Mouse (Mus musculus) spleen, adult 2 months (tissue): ENCODE results near the gene Pfkfb3. TPM values are rescaled to one million over a fixed set of nuclear protein-coding genes. Genes with fewer than 3 reads are reported as not detected.
"Not testable (repeated sequence)": the region's sequence is repeated elsewhere in the genome, so short reads cannot be mapped to it uniquely, and the experiment has no call there.

Experiments used
- DNase-seq, 2 experiments: peaks; one replicate each; pipeline versions ENCODE4 v3.0.0 to v3.0.0-alpha.2; 2012 to 2021; ENCODE audit warnings: low spot score in 2 of 2, low read depth in 1 of 2
- H3K27ac ChIP-seq: fragments of 200-500 bp; 2 replicates; pipeline ENCODE4 v1.5.1; 2012; ENCODE audit warnings: low read length, inconsistent platforms; ENCODE audit not compliant: insufficient read depth
- H3K27me3 ChIP-seq: fragments of 200-500 bp; 2 replicates; pipeline ENCODE4 v1.6.1; 2012; ENCODE audit warnings: mild to moderate bottlenecking, moderate library complexity, low read length, inconsistent platforms; ENCODE audit not compliant: control insufficient read depth, insufficient read depth
- H3K36me3 ChIP-seq: fragments of 200-500 bp; 2 replicates; pipeline ENCODE4 v1.6.1; 2012; ENCODE audit warnings: mild to moderate bottlenecking, low read length, inconsistent platforms; ENCODE audit not compliant: control insufficient read depth, insufficient read depth
- H3K4me1 ChIP-seq: fragments of 200-500 bp; 2 replicates; pipeline ENCODE4 v1.6.1; 2011; ENCODE audit warnings: inconsistent platforms; ENCODE audit not compliant: control insufficient read depth, insufficient read depth, insufficient read length
- H3K4me3 ChIP-seq: fragments of 200-500 bp; 2 replicates; pipeline ENCODE4 v1.5.1; 2011; ENCODE audit warnings: mild to moderate bottlenecking, inconsistent platforms; ENCODE audit not compliant: insufficient read depth, insufficient read length; ENCODE audit errors: extremely low read depth
- CTCF ChIP-seq: fragments of 200-500 bp; IDR thresholded peaks from 2 replicates; pipeline ENCODE4 v1.5.1; 2011; ENCODE audit warnings: mild to moderate bottlenecking, inconsistent platforms; ENCODE audit not compliant: insufficient read depth, insufficient read length, insufficient replicate concordance; ENCODE audit errors: extremely low read depth
- POLR2A ChIP-seq: fragments of 200-500 bp; IDR thresholded peaks from 2 replicates; pipeline ENCODE4 v1.6.1; 2011; ENCODE audit warnings: low read depth, low read length, inconsistent platforms
- WGBS: fragments of 180-500 bp; shearing (Covaris S2); methylation state at CpG from one replicate; pipeline ENCODE4 v1.1.7; 2018; 5-methylcytosine and 5-hydroxymethylcytosine counted together
- polyA plus RNA-seq: library from polyadenylated mRNA; depleted of rRNA; stranded (reverse); fragments of >200 nt; gene quantifications from 2 replicates; pipeline ENCODE4 v1.2.3, GENCODE M21; 2012

Gene Pfkfb3
- polyA plus RNA-seq, 1 experiment: 22.0 TPM

GRCm38 (mm10) chr2:11543158-11543557 is 10.7 kb downstream of the Pfkfb3 start:
- Histone ChIP-seq H3K4me3 (no peak overlapping the region), H3K36me3 (no peaks in the 10 kb centered on the region), H3K4me1 (peaks cover 15% of the 10 kb centered on the region; the same call in 1 of the 2 replicates), H3K27me3 (no peaks in the 10 kb centered on the region), H3K27ac (no peak overlapping the region)
- 89% methylated on average over 7 of the region's 7 CpGs for WGBS
- no peak for DNase-seq
- no peak for TF ChIP-seq CTCF
- TF ChIP-seq POLR2A: no peak

GRCm38 (mm10) chr2:11542640-11543039 is 11.2 kb downstream of the Pfkfb3 start:
- Histone ChIP-seq H3K36me3 (no peaks in the 10 kb centered on the region), H3K27ac (no peak overlapping the region), H3K4me3 (no peak overlapping the region), H3K4me1 (peaks cover 12% of the 10 kb centered on the region; the same call in 1 of the 2 replicates), H3K27me3 (no peaks in the 10 kb centered on the region)
- 83% methylated on average over 1 of the region's 1 CpGs for WGBS
- DNase-seq: peak in 1 of 2 experiments; percentile 78
- TF ChIP-seq CTCF (peak; percentile 52; the same call in 1 of the 2 replicates), POLR2A (no peak)

GRCm38 (mm10) chr2:11542121-11542520 is 11.8 kb downstream of the Pfkfb3 start:
- 75% methylated on average over 1 of the region's 1 CpGs for WGBS
- Histone ChIP-seq H3K27ac (no peak overlapping the region), H3K4me1 (peaks cover 12% of the 10 kb centered on the region; the same call in 1 of the 2 replicates), H3K27me3 (no peaks in the 10 kb centered on the region), H3K36me3 (no peaks in the 10 kb centered on the region), H3K4me3 (no peak overlapping the region)
- TF ChIP-seq POLR2A (no peak), CTCF (no peak)
- DNase-seq: no peak

GRCm38 (mm10) chr2:11541528-11541927 is 12.3 kb downstream of the Pfkfb3 start:
- WGBS: 65% methylated on average over 1 of the region's 1 CpGs
- H3K4me1 ChIP-seq: peaks cover 12% of the 10 kb centered on the region; the same call in 1 of the 2 replicates
- H3K4me3 ChIP-seq, H3K27ac ChIP-seq, DNase-seq, H3K27me3 ChIP-seq, H3K36me3 ChIP-seq: not testable (repeated sequence)

- WGBS: 85% methylated on average over 8 of the region's 8 CpGs
- TF ChIP-seq CTCF (no peak), POLR2A (no peak)
- Histone ChIP-seq H3K36me3 (no peaks in the 10 kb centered on the region), H3K4me1 (peaks cover 7% of the 10 kb centered on the region; the same call in 1 of the 2 replicates), H3K4me3 (no peak overlapping the region), H3K27ac (no peak overlapping the region), H3K27me3 (no peaks in the 10 kb centered on the region)
- DNase-seq: no peak
Observed at GRCm38 (mm10) chr2:11535966-11536365, 17.9 kb downstream of the Pfkfb3 start.

GRCm38 (mm10) chr2:11535412-11535928 is 18.4 kb downstream of the Pfkfb3 start:
- Histone ChIP-seq H3K27ac (peak overlapping the region; percentile 70), H3K36me3 (no peaks in the 10 kb centered on the region), H3K4me1 (peaks cover 7% of the 10 kb centered on the region; the same call in 1 of the 2 replicates), H3K27me3 (no peaks in the 10 kb centered on the region), H3K4me3 (peak overlapping the region; percentile 65)
- TF ChIP-seq POLR2A (no peak), CTCF (no peak)
- DNase-seq: peak in 1 of 2 experiments; percentile 89
- WGBS: 3% methylated on average over 32 of the region's 32 CpGs

GRCm38 (mm10) chr2:11534826-11535225 is 19.1 kb downstream of the Pfkfb3 start:
- Histone ChIP-seq H3K4me3 (peak overlapping the region; percentile 65), H3K27me3 (no peaks in the 10 kb centered on the region), H3K27ac (peak overlapping the region; percentile 4; the same call in 1 of the 2 replicates), H3K4me1 (peaks cover 7% of the 10 kb centered on the region; the same call in 1 of the 2 replicates), H3K36me3 (no peaks in the 10 kb centered on the region)
- DNase-seq: no peak
- WGBS: 3% methylated on average over 10 of the region's 10 CpGs
- TF ChIP-seq CTCF (no peak), POLR2A (no peak)
